Mouse (Mus musculus): ENCODE measurements at regions not wholly inside any gene's neighbourhood (a gene's known extent, or its start where the extent isn't known, plus 50 kb on each side); places are given as distances from the start of the nearest gene placed in this dataset.

GRCm38 (mm10) chr13:28774649-28775048 is 178.9 kb downstream of the Sox4 start:
- TF ChIP-seq ZKSCAN1 (IDR thresholded peaks at IDR 0.05; ENCODE audit: borderline replicate concordance, low read depth, low read length) (no peak), BHLHE40 (IDR thresholded peaks at IDR 0.05; ENCODE audit: low read depth, low read length) (no peak), CHD2 (IDR thresholded peaks at IDR 0.05; ENCODE audit: low read length) (no peak), JUN (IDR thresholded peaks at IDR 0.05; ENCODE audit: insufficient read depth, low read depth, low read length) (no peak), CTCF (conservative IDR thresholded peaks at IDR 0.05 in 1 of 2, IDR thresholded peaks at IDR 0.05 in 1 of 2; ENCODE audit: low read depth in 2 of 2, low read length in 2 of 2) (no peak), POLR2A (IDR thresholded peaks at IDR 0.05; ENCODE audit: low read depth, low read length) (no peak), ZC3H11A (IDR thresholded peaks at IDR 0.05; ENCODE audit: low read depth, low read length) (no peak), ZMIZ1 (IDR thresholded peaks at IDR 0.05; ENCODE audit: low read depth, low read length) (no peak), USF1 (IDR thresholded peaks at IDR 0.05; ENCODE audit: low read depth, low read length) (no peak), UBTF (IDR thresholded peaks at IDR 0.05; ENCODE audit: low read depth, low read length) (no peak), TBP (conservative IDR thresholded peaks at IDR 0.05; ENCODE audit: low read depth, low read length) (no peak), CHD1 (IDR thresholded peaks at IDR 0.05; ENCODE audit: low read depth, low read length) (no peak)

All from CH12.LX (cell line).